Mouse (Mus musculus) stomach, embryonic 16.5 days (tissue): ENCODE measurements around the gene Slc35e3. TPM values are rescaled to one million over a fixed set of nuclear protein-coding genes. Genes with fewer than 3 reads are reported as not detected.
"Not testable (repeated sequence)": the region's sequence is repeated elsewhere in the genome, so short reads cannot be mapped to it uniquely, and the experiment has no call there.

Experiments used
- ATAC-seq: fragments of 200-750 bp; cut with Nextera tagmentation; 2 replicates; pipeline ENCODE4 v1.8.0; 2017; ENCODE audit warnings: moderate number of reproducible peaks, moderate TSS enrichment; ENCODE audit not compliant: insufficient read depth, low FRiP score
- H3K27ac ChIP-seq: fragments of 300-500 bp; sonication (generic); 2 replicates; pipeline ENCODE4 v1.5.1; 2014; ENCODE audit warnings: low read length
- H3K27me3 ChIP-seq: fragments of 300-500 bp; sonication (generic); 2 replicates; pipeline ENCODE4 v1.6.1; 2014; ENCODE audit warnings: low read length, control low read depth, mixed read lengths; ENCODE audit not compliant: control insufficient read depth, insufficient read depth
- H3K36me3 ChIP-seq: fragments of 300-500 bp; sonication (generic); 2 replicates; pipeline ENCODE4 v1.6.1; 2014; ENCODE audit warnings: low read length; ENCODE audit not compliant: control insufficient read depth, insufficient read depth
- H3K4me1 ChIP-seq: fragments of 300-500 bp; sonication (generic); 2 replicates; pipeline ENCODE4 v1.6.1; 2014; ENCODE audit warnings: low read length, control low read depth, mixed read lengths; ENCODE audit not compliant: control insufficient read depth, insufficient read depth
- H3K4me2 ChIP-seq: fragments of 300-500 bp; sonication (generic); 2 replicates; pipeline ENCODE4 v1.6.1; 2014; ENCODE audit warnings: low read depth, low read length, mixed read lengths
- H3K4me3 ChIP-seq: fragments of 300-500 bp; sonication (generic); replicated peaks from 2 replicates; pipeline ENCODE4 v1.5.1; 2014; ENCODE audit warnings: mild to moderate bottlenecking, low read length
- H3K9ac ChIP-seq: fragments of 300-500 bp; sonication (generic); 2 replicates; pipeline ENCODE4 v1.6.1; 2014; ENCODE audit warnings: low read length
- H3K9me3 ChIP-seq: fragments of 300-500 bp; sonication (generic); replicated peaks from 2 replicates; pipeline ENCODE4 v1.6.1; 2016; ENCODE audit warnings: low read length, control low read depth; ENCODE audit not compliant: control insufficient read depth
- WGBS: fragments of 180-500 bp; shearing (Covaris S2); extraction: QIAGEN DNeasy Blood & Tissue Kit; methylation state at CpG from one replicate; pipeline ENCODE4 v1.1.7; 2014; 5-methylcytosine and 5-hydroxymethylcytosine counted together
- polyA plus RNA-seq: library from polyadenylated mRNA; unstranded; fragments of >200 nt; fragmentation: Nextera tagmentation; extraction: Ambion mirVana; gene quantifications from 2 replicates; pipeline ENCODE4 v1.2.1, GENCODE M21; 2015

The Slc35e3 gene
- polyA plus RNA-seq, 1 experiment from 2014 or later: 14.2 TPM

DNA sequence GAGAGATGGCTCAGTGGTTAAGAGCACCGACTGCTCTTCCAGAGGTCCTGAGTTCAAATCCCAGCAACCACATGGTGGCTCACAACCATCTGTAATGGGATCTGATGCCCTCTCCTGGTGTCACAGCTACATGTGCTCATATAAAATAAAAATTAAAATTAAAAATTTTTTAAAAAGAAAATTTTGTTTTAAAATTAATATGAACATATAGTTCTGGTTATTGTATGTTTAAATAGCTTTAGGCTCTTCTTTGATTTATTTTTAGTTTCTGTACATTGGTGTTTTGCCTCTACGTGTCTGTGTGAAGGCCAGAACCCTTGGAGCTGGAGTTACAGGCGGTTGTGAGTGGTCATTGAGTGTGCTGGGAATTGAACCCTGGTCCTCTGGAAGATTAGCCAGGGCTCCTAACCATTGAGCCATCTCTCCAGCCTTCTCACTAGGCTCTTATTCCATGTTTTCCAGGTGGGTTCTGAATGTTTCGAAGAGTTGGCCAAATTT lies 19.2 kb downstream of the Slc35e3 start:
- H3K4me2 ChIP-seq: no peak overlapping the region
- H3K4me3 ChIP-seq: no peak overlapping the region
- H3K27me3 ChIP-seq: no peaks in the 10 kb centered on the region
- H3K9ac ChIP-seq: no peak overlapping the region
- H3K9me3 ChIP-seq: no peaks in the 10 kb centered on the region
- no peak for ATAC-seq
- 92% methylated on average over 4 of the region's 4 CpGs for WGBS
- no peaks in the 10 kb centered on the region for H3K4me1 ChIP-seq
- no peaks in the 10 kb centered on the region for H3K36me3 ChIP-seq
- no peak overlapping the region for H3K27ac ChIP-seq

DNA sequence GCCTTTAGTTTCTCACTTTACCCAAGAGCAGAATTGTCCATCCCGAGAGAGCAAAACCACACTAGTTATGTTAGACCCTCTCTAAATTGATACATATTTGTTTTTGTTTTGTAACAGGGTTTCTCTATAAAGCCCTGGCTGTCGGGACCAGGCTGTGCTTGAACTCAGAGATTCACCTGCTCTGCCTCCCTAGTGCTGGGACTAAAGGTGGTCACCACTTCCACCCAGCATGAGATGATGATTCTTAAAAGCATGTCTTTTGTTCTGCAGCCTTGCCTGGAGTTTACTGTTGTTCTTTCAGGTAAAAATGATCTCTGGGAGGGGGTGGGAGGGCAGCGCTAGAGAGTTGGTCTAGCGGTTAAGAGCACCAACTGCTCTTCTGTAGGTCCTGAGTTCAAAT lies 19.8 kb downstream of the Slc35e3 start:
- no peak overlapping the region for H3K9ac ChIP-seq
- no peaks in the 10 kb centered on the region for H3K9me3 ChIP-seq
- 87% methylated on average over 4 of the region's 4 CpGs for WGBS
- H3K27ac ChIP-seq: no peak overlapping the region
- H3K4me2 ChIP-seq: no peak overlapping the region
- no peaks in the 10 kb centered on the region for H3K36me3 ChIP-seq
- H3K4me1 ChIP-seq: no peaks in the 10 kb centered on the region
- no peak for ATAC-seq
- no peak overlapping the region for H3K4me3 ChIP-seq
- no peaks in the 10 kb centered on the region for H3K27me3 ChIP-seq

DNA sequence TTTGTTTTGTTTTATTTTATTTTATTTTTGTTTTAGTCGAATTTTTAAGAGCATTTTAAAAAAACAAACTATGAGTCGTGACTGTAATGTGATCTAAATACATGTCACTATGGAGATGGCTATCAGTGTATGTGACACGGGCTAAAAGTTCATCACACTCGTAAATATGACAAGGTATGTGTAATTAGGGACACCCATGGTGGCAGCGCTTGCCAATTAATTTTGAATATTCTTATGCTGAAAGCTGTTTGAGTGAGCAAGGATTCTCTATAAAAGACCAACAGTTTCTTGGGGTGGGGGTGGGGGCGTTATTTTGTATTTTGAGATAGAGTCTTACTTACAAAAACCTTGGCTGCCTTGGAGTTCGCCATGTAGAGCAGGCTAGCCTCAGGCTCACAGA lies 20.5 kb downstream of the Slc35e3 start:
- no peaks in the 10 kb centered on the region for H3K27me3 ChIP-seq
- no peak overlapping the region for H3K4me2 ChIP-seq
- no peaks in the 10 kb centered on the region for H3K36me3 ChIP-seq
- H3K9me3 ChIP-seq: no peaks in the 10 kb centered on the region
- H3K27ac ChIP-seq: no peak overlapping the region
- no peaks in the 10 kb centered on the region for H3K4me1 ChIP-seq
- WGBS: 69% methylated on average over 7 of the region's 7 CpGs
- no peak overlapping the region for H3K9ac ChIP-seq
- no peak overlapping the region for H3K4me3 ChIP-seq
- ATAC-seq: no peak

DNA sequence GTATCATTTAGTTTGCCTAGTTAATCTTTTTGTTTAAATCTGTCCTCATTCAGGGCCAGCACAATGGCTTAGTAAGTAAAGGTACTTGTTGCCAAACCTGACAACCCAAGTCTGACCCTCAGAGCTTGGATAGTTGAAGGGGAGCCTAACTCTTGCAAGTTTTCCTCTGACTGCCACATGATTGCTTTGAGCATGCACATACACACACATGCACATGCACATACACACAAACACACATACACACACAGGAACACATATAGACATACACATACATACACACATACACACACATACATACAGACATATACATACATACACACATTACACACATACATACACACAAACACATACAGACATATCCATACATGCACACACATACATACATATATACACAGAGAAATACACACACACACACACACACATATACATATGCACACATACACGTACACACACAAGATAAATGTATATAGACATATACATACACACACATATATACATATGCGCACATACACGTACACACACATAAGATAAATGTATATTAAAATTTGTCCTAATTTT lies 21.3 kb downstream of the Slc35e3 start:
- ATAC-seq: no peak
- Histone ChIP-seq H3K9ac (no peak overlapping the region), H3K27ac (no peak overlapping the region), H3K27me3 (no peaks in the 10 kb centered on the region), H3K4me1 (no peaks in the 10 kb centered on the region), H3K9me3 (no peaks in the 10 kb centered on the region), H3K4me2 (no peak overlapping the region), H3K4me3 (no peak overlapping the region), H3K36me3 (no peaks in the 10 kb centered on the region)
- WGBS: 88% methylated on average over 3 of the region's 3 CpGs

DNA sequence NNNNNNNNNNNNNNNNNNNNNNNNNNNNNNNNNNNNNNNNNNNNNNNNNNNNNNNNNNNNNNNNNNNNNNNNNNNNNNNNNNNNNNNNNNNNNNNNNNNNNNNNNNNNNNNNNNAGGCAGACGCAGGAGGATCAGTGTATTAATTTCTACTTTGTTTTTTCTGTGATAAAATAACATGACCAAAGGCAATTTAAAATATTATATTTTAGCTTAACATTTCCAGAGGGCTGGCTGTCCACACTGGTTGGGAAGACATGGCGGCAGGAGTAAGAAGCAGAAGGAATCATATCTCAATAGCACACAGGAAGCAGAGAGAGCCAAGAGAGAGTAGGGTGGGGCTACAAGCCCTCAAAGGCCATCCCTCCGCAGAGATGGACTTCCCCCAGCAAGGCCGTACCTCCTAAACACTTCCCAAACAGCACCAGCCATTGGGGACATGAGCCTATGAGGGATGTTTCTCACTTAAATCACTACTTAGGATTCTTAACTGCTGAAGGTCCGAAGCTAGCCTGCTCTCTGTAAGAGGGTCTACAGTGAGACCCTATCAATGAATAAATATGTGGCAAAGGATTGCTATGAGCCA lies 21.9 kb downstream of the Slc35e3 start:
- WGBS: 79% methylated on average over 5 of the region's 5 CpGs

DNA sequence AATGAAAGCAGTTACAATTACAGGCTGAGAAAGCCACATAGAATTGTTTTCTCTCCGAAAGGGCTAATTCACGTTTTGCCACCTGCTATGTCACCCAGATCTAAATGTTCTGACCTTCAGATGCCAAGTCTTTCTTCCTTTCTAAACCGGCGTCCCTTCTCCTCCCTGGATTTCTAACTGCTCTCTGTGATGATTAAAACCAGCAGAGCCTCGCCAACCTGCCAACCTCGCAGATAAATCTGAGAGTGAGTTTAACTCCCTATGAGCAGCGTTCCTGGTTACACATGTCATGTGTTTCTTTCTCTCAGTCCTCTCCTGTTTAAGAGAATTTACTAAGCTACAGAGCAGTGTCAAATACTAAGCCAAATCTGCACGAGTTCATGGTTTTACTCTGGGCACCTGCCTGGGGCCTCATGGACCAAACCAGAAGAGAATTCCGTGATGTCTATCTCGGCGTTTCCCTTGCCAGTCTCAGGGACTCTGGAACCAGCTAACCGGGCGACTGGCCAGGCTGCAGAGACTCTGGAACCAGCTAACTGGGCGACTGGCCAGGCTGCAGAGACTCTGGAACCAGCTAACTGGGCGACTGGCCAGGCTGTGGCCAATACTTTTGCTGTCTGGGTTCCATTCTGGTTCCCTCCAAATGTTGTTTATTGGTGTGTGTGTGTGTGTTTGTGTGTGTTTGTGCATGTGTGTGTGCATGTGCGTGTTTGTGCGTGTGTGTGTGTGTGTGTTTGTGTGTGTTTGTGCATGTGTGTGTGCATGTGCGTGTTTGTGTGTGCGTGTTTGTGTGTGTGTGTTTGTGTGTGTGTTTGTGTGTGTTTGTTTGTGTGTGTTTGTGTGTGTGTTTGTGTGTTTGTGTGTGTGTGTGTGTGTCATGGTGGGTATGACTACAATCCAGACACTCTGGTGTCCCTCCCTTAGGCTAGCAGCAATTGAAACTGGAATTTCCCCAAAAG lies 27.7 kb downstream of the Slc35e3 start:
- H3K4me2 ChIP-seq: no peak overlapping the region; the same call in 1 of the 2 replicates
- H3K27ac ChIP-seq: 0 out of 2 replicates have a peak overlapping the region, but pooled peaks have one; percentile 6
- no peaks in the 10 kb centered on the region for H3K36me3 ChIP-seq
- WGBS: 55% methylated on average over 19 of the region's 19 CpGs
- no peak overlapping the region for H3K4me3 ChIP-seq
- peaks cover 3% of the 10 kb centered on the region; the same call in 1 of the 2 replicates for H3K4me1 ChIP-seq
- no peak overlapping the region for H3K9ac ChIP-seq
- ATAC-seq: no peak
- no peaks in the 10 kb centered on the region for H3K27me3 ChIP-seq
- no peaks in the 10 kb centered on the region for H3K9me3 ChIP-seq

More for the DNA sequence above, 21.9 kb downstream of the Slc35e3 start:
- no peak overlapping the region for H3K4me3 ChIP-seq
- H3K4me1 ChIP-seq: no peaks in the 10 kb centered on the region
- H3K36me3 ChIP-seq: no peaks in the 10 kb centered on the region
- no peaks in the 10 kb centered on the region for H3K9me3 ChIP-seq
- no peak overlapping the region for H3K27ac ChIP-seq
- no peak overlapping the region for H3K4me2 ChIP-seq
- no peak for ATAC-seq
- no peak overlapping the region for H3K9ac ChIP-seq
- H3K27me3 ChIP-seq: no peaks in the 10 kb centered on the region

DNA sequence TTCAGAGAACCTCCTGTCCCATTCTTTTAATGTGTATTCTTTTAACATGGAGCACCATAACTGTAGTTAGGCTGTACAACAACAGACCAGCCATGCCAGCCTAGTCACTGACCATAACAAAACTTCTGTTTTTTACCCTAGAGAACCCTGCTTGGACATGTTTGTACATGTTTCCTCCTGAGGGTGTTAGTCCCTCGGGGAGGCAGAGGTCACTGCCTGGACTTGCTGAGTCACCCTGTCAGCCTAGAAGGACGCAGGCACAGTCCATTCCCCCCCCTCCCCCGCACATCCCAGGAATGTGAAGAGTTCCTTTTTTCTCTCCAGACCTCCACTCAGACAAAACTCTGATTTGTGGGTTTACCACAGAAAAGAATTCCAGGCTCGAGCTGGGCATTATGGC lies 28.6 kb downstream of the Slc35e3 start:
- Histone ChIP-seq H3K4me3 (no peak overlapping the region), H3K9ac (no peak overlapping the region), H3K36me3 (no peaks in the 10 kb centered on the region), H3K4me2 (no peak overlapping the region; the same call in 1 of the 2 replicates), H3K27ac (0 out of 2 replicates have a peak overlapping the region, but pooled peaks have one; percentile 6), H3K9me3 (no peaks in the 10 kb centered on the region), H3K4me1 (peaks cover 3% of the 10 kb centered on the region; the same call in 1 of the 2 replicates), H3K27me3 (no peaks in the 10 kb centered on the region)
- 4% methylated on average over 4 of the region's 4 CpGs for WGBS
- ATAC-seq: peak; percentile 37; the same call in 1 of the 2 replicates

DNA sequence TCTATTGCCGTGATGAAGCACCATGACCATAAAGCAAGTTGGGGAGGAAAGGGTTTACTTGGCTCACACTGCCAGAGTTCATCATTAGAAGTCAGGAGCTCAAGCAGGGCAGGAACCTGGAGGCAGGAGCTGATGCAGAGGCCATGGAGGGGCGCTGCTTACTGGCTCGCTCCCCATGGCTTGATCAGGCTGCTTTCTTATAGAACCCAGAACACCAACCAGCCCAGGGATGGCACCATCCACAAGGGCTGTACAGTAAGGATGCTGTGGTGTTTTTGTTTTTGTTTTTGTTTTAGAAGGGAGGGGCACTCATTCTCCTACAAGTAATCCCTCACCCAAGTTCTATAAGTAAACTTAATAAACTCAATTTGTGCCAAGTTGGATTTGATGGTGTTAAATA lies 29.5 kb downstream of the Slc35e3 start:
- H3K36me3 ChIP-seq: no peaks in the 10 kb centered on the region
- H3K27ac ChIP-seq: no peak overlapping the region
- H3K9ac ChIP-seq: no peak overlapping the region
- peaks cover 3% of the 10 kb centered on the region; the same call in 1 of the 2 replicates for H3K4me1 ChIP-seq
- H3K4me3 ChIP-seq: no peak overlapping the region
- no peak for ATAC-seq
- H3K9me3 ChIP-seq: no peaks in the 10 kb centered on the region
- no peaks in the 10 kb centered on the region for H3K27me3 ChIP-seq
- no peak overlapping the region for H3K4me2 ChIP-seq
- WGBS: 85% methylated on average over 3 of the region's 3 CpGs

DNA sequence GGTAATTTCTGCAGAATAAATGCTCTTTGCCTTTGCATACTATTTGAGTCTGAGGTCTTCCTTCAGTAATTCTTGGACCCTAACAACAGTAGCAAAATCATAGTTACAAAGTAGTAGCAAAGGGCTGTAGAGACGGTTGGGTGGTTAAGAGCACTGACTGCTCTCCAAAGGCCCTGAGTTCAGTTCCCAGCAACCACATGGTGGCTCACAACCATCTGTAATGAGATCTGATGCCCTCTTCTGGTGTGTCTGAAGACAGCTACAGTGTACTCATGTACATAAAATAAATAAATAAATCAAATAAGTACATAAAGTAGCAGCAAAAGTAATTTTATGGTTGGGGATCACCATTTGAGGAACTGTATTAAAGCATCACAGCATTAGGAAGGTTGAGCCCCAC lies 30.5 kb downstream of the Slc35e3 start:
- not testable (repeated sequence) for ATAC-seq, H3K9me3 ChIP-seq, H3K27ac ChIP-seq, H3K36me3 ChIP-seq, H3K27me3 ChIP-seq, H3K9ac ChIP-seq, H3K4me3 ChIP-seq, H3K4me2 ChIP-seq, H3K4me1 ChIP-seq
- 85% methylated on average over 1 of the region's 1 CpGs for WGBS
